Mouse (Mus musculus) activated CD4-positive, CD25-positive, alpha-beta regulatory T cell, adult 4 months (primary cell): Measurements from ENCODE around the gene Cnih1. TPM values are rescaled to one million over a fixed set of nuclear protein-coding genes. Genes with fewer than 3 reads are reported as not detected.
A peak's percentile ranks its signal among the peaks of the same experiment; 100 is the strongest.
"Not testable (repeated sequence)": the region's sequence is repeated elsewhere in the genome, so short reads cannot be mapped to it uniquely, and the experiment has no call there.

Experiments
- ATAC-seq: one replicate; pipeline ENCODE4 v1.8.0; 2017
- polyA plus RNA-seq, 2 experiments: library from polyadenylated mRNA; unstranded; fragments of 100-300 nt; shearing (Covaris generic); gene quantifications; one replicate each; pipeline ENCODE4 v1.2.1; 2017

Gene Cnih1
- polyA plus RNA-seq, result 10 to 100 TPM; 77.8 to 80.2 TPM

GRCm38 (mm10) chr14:46787787-46788504 lies at the start of gene Cnih1:
Cnih1 (minus strand) TSS chr14:46788411.
- peak; percentile 95 for ATAC-seq

GRCm38 (mm10) chr14:46832354-46833272 lies 44.4 kb upstream of the Cnih1 start:
- peak; percentile 9 for ATAC-seq

GRCm38 (mm10) chr14:46831837-46832333 lies 43.7 kb upstream of the Cnih1 start, which contains the start of gene Cgrrf1:
Cgrrf1 (plus strand) TSS chr14:46832125.
- ATAC-seq, result peak; percentile 98

GRCm38 (mm10) chr14:46831295-46831694 lies 43.1 kb upstream of the Cnih1 start:
- ATAC-seq, result peak; percentile 24

GRCm38 (mm10) chr14:46827430-46827829 lies 39.2 kb upstream of the Cnih1 start:
- ATAC-seq, result no peak

DNA sequence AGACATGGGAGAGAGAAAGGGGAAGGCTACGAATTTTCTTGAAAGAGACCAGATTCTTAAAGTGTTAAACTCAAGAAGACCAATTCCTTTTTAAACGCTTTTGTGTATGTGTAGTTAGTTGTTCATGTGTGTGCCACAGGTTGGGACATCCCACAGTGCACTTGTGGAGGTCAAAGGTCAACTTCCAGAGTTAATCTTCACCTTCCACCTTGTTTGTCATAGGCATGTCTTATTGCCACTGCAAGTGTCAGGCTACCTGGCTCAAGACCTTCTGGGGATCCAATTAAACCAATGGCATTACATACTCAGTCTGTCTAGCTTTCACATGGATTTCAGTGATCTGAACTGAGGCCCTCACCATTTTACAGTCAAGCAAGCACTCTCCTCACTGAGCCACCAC lies 35.8 kb upstream of the Cnih1 start:
- ATAC-seq, result no peak

- ATAC-seq, result peak; percentile 87
Observed at GRCm38 (mm10) chr14:46821873-46822716, 33.9 kb upstream of the Cnih1 start, which contains the start of gene Gmfb. Gmfb (minus strand) TSS chr14:46822242.

DNA sequence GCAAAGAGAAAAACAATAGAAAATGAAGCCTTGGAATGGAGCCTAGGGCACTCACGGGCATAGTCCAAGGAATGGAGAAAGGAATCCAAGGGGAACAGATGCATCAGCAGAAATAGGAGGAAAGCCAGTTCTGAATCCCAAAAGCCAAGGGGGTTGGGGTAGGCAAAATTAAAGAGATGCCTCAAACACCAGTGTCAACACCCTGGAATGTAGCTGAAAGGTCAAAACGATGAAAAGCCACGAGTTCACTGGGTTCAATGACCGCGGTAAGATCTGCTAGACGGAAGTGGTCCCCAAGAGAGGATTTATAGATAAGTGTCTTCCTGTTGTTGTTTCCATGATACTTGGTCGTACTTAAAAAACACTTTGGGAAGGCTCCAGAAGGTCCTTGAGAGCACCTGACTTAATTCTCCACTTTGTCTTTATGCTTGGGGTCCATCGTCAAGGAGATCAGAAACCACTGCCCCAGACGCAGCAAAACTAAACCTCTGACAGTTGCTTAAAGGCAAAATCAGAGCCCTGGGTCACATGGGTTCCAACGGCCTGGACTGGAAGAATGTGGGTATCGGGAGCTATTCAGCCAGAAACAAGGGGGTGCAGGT lies 33.2 kb upstream of the Cnih1 start:
- ATAC-seq, result peak; percentile 16

DNA sequence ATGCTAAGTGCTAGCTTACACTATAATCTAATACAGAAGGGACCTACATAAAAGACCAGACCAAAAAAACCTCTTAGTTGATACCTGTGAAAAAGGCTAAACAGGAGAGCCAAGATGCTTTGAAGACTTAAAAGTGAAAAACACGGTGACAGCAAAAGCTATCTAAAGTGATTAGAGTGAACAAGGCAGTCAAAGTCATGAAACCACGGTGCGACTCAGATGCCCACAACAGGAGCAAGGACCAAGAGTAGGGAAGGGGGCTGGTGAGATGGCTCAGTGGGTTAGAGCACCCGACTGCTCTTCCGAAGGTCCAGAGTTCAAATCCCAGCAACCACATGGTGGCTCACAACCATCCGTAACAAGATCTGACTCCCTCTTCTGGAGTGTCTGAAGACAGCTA lies 31.8 kb upstream of the Cnih1 start:
- ATAC-seq, result not testable (repeated sequence)

- ATAC-seq, result peak; percentile 42
Observed at GRCm38 (mm10) chr14:46818743-46819142, 30.5 kb upstream of the Cnih1 start.

DNA sequence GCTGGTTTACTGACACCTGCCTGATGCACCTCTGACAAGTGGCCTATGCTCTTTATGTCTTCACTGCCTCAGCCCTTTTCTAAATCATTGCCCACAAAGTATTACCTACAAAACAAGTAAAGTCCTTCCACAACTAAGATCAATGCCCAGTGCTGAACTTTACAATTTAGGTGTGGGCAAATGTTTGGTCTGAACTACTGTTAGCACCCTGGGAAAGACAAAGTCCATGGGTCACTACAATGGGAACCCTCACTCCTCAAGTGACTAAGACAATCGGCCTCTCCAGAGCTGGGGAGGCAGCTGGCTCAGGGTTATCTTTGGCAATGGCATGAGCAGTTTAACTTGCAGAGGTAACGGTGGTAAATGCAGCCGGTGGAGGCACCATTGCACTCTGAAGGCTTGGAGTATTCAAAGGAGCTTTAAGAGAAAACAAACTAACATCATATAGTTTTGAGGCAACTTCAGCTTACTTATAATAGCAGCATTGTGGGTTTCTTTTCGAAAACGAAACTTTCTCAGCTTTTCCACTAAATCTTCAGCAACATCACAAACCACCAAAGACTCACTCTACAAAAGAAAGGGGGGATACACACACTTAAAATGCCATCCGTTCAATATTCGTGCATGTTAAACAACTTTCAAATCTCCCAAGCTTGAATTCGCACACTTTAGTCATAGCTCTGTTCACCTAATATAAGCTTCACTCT lies 28.9 kb upstream of the Cnih1 start:
- no peak for ATAC-seq

GRCm38 (mm10) chr14:46815640-46816039 lies 27.4 kb upstream of the Cnih1 start:
- ATAC-seq, result no peak

DNA sequence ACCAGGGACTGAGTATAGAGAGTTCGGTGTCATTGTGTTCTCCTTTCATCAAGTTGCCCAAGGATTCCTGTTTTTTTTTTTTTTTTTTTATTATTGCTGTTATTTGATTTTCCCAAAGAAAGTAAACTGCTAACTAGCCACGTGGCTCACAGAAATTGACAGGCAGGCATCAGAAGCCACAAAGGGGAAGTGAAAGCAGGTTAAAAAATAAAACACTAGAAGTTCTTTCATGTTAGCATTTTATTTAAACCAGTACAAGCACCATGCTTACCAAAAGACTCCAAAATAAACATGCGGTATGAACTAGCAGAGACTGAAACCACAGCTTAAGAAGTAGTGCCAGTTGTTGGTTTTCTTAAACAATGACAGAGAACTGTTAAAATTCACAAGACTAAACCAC lies 19.7 kb upstream of the Cnih1 start:
- no peak for ATAC-seq

DNA sequence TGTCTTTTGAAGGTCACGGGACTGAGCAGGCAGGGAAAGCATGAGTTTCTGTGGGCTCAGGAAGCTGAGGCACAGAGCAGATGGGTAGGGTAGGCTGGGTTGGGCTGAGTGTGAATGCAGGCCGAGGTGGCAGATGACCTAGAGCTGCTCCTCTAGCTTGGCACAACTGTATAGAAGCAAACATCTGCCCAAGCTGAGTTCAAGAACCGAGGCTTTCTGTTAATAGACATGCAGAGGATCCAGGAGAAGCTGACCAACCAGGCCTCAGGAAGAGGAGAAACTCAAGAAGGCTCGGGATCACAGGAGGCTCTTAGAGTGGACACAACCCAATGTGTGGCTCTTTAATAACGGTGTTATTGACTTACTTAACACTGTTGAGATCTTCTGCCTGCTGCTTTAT lies 18.0 kb upstream of the Cnih1 start:
- no peak for ATAC-seq

DNA sequence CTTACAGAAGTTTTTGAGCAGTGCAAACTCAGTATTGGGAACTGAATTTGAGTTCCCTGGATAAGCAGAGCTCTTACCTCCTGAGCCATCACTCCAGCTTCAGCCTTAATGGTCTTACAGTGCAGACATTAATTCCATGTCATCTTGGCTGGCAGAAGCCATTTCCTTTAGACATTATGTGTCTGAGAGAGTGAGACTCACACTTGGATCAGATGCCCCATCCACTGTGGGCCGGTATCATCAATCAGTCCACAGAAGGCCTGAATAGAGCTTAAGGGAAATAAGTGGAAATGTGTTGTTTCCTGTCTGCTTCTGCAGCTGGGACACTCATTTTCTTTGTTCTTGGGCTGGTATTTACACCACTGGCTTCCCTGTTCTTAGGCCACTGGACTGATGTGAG lies 15.6 kb upstream of the Cnih1 start:
- no peak for ATAC-seq

GRCm38 (mm10) chr14:46803259-46803658 lies 15.0 kb upstream of the Cnih1 start:
- no peak for ATAC-seq

DNA sequence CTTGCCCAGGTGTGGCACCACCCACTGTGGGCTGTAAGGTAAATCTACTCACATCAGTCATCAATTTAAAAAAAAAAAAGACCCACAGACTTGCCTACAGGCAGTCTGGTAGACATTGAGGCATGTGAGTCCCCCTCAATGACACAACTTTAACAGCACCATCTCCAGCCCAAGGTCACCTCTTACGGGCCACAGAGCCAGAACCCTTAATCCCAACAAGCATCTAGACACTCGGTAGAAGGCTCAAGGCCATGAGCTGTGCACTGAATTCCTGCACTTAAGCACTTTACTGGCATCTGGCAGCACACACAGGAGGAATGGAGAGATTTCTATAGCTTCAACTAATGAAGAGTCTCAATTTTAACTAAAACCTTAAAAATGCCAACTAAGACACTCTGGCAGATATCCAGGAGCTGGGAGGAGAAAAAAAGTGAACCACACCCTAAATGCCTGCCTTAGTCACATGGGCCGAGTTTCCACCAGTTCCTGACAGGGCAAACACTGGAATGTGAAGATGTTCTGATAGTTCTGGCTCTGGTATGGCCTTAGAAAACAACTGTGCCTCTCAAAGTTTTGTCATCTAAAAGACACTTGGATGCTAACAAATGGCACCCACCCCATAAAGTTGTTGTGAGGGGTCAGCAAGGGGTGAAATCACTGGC lies 12.6 kb upstream of the Cnih1 start:
- no peak for ATAC-seq

- no peak for ATAC-seq
Observed at GRCm38 (mm10) chr14:46794157-46794556, 5.9 kb upstream of the Cnih1 start.

DNA sequence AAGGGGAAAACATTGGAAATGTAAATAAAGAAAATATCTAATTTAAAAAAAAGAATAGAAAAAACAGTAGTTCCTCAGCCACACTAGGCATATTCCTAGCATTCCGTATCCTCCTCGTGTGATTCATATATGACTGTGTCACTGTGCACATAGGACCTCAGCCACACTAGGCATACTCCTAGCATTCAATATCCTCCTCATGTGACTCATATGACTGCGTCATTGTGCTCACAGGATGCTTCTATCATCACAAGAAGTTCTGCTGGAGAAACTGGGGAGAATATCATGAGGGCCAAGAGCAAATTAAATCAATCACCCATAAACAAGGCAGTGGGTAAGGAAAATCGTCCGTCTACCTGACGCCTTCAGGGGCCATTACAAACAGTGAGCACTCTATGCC lies 2.5 kb upstream of the Cnih1 start:
- no peak for ATAC-seq

DNA sequence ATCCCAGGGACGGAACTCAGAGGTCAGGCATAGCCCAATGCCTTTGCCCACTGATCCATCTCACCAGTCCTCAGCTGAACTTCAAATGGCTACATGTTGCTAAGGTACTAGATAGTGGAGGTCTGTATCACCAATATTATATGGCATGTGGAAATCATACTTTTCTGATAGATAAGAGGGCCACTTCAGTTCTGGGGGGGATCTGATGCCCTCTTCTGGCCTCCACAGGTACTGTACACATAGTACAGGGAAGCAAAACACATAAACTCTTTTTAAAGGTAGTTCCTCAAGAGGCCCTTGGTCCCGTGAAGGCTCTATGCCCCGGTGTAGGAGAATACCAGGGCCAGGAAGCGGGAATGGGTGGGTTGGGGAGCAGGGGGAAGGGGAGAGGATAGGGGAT lies 2.1 kb upstream of the Cnih1 start:
- ATAC-seq, result no peak

DNA sequence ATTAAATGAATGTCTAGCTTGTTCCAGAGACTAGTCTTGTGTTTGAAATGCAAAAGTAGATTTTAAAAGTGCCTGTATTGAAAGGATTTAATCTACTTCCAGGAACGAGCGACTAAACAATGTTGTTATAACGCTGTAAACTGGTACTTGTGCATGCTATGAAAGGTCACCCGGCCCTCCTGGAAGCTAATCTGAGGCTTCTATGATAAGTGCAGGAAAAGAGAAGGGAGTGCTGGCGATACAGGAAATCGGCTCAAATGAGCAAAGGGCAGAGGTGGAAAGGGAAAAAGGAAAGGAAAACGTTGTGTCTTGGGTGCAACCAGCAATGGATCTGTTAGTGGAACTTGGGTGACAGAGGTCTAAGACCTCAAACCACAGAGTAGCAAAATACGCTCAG lies 292 bp upstream of the Cnih1 start:
- ATAC-seq, result no peak
